Mouse (Mus musculus): ENCODE data around the gene Nit1.
"Not testable (repeated sequence)": the region's sequence is repeated elsewhere in the genome, so short reads cannot be mapped to it uniquely, and the experiment has no call there.

GRCm38 (mm10) chr1:171306157-171306556, 39.3 kb downstream of the Nit1 start:
- TF ChIP-seq CHD2 (IDR thresholded peaks at IDR 0.05; ENCODE audit: low read depth, low read length); HCFC1 (IDR thresholded peaks at IDR 0.05; ENCODE audit: borderline replicate concordance, insufficient read depth, low read length): not testable (repeated sequence)

All from ES-E14 (cell line).